Mouse (Mus musculus): ENCODE data around the gene Eif4b. TPM values are rescaled to one million over a fixed set of nuclear protein-coding genes. Genes with fewer than 3 reads are reported as not detected.

Eif4b gene
- total RNA-seq, 2 experiments from 2014 or later = 167 to 168 TPM

DNA sequence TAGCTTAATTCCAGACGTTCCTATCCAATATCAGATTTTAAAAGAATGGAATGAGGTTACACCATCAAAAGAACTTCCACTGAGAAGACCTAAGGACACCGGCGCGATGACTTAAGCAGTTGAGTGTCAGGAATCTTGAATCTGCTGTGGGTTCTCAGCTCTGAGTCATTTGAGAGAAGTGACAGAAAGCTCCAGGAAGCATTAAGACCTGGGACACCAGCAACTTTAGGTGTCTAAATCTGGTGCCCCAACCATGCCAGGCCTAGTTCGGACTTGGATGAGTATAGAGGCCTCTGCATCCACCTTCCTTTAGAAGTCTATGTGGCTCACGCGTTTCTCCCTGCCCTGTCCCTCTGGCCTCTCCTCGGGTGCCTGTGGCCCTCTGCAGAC lies 26.2 kb downstream of the Eif4b start:
- no peak for DNase-seq (ENCODE audit: low spot score in 2 of 2)
- intact Hi-C loops (cut with DNase I) = no loop called here

DNA sequence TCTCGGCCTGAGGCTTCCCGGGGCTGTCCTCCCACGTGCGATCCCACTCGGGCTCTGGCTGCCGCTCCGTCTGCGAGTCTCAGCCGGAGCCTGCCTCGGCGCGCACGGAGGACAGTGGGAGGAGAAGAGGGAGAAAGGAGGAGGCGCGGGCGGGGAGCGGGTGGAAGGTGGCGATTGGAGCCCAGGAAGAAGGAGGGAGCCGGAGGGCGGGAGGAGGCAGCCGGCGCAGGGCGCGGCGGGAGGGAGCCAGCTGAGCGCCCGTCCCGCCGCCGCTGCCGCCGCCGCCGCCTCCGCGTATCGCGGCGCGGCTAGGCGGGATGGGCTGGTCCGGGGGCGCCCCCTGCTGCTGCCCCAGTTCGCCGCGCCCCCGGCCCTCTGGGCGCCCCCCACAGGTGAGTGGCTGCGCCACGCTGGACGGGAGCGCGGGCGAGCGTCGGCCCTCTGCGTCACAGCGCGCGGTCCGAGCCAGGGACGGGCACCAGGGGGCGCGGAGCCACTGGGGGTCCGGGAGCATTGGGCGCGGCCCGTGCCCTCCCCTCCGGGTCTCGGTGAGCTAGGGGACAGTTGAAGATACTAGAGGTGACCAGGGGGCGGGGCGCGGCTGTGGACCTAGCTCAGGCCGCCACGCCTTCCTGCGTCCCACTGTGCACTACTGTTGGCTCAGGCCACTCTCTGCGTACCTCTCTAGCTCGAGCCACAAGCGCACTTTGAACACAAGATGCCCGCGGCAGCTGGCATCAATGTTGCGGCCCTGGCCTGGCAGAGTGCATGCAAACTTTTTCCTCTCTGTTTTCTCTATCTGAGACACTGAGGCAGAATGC lies 26.8 kb downstream of the Eif4b start, which contains the start of gene Tns2:
Gene Tns2 (plus strand): TSS at position 253 of the 821 bp plus-strand sequence.
- intact Hi-C loops (cut with DNase I) = no loop called here
- DNase-seq (ENCODE audit: low spot score in 2 of 2) = peak in 1 of 2 experiments; percentile 72

DNA sequence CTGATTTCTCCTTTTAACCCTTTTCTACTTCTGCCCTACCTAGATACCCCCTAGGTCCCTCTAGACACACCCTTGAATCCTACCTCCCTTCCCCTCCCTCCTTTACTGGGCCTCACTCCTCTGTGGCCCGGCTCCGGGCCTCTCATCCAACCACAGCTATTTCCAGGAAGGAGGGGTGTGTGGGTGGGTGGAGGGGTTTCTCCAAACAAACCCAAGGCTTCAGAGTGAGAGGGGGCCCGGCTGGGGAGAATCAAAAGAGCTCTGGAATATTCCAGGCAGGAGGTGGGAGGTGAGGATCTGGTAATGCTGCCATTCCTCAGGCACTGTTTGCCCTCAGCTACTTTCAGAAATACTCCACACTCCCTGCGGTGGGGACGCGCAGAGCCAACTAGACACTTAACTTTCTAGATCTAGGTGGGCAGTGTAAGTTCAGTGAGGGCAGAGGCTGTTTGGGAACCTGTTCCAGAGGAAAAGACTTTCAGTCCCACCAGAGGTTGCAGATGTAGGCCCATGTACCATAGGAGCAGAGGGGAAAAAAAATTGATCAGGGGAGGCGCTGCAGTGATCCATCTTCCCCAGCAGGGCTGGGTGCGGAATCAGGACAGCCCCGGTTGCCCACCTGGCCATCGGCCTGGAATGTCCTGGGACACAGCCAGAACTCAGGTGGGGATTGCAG lies 27.6 kb downstream of the Eif4b start:
- intact Hi-C loops (cut with DNase I) = no loop called here
- no peak for DNase-seq (ENCODE audit: low spot score in 2 of 2)

DNA sequence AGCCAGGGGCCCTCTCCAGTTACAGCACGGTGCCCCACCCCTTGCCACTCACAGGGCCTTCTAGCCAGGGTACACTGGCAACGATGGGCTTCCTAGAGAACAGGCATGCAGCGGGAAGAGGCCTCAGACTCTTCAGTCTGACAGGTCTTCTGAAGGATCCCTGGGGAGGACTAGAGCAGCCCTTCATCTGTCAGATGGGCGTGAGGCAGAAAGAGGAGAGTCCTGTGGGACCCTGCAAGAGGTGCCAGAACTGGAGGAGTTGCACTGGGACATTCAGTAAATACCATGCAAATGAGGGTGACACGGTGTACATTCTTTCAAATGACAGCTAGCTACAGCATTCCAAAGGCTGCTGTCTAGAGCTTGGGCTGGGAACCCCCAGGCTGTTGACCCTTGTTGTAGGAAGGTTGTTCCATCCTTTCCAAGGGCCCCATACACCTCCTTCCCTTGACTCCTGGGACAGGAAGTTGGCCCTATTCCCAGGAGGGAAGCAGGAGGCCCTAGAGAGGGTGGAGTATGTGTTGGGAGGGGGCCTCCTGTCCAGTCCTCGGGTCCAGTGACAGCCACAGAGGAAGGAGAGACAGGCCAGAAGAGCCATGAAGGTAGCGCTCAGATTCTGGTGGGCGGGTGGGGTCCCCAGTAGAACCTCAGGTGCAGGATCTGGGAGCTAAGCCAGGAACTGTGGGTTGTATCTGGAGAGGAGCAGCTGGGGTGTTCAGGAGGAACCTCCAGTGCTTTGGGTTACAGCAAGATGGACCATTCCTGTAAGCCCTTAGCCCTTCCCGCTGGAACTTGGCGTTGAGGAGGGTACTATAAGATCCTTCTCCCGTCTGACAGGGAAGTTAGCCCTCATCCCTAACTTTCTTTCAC lies 28.3 kb downstream of the Eif4b start:
- intact Hi-C loops (cut with DNase I) = no loop called here

DNA sequence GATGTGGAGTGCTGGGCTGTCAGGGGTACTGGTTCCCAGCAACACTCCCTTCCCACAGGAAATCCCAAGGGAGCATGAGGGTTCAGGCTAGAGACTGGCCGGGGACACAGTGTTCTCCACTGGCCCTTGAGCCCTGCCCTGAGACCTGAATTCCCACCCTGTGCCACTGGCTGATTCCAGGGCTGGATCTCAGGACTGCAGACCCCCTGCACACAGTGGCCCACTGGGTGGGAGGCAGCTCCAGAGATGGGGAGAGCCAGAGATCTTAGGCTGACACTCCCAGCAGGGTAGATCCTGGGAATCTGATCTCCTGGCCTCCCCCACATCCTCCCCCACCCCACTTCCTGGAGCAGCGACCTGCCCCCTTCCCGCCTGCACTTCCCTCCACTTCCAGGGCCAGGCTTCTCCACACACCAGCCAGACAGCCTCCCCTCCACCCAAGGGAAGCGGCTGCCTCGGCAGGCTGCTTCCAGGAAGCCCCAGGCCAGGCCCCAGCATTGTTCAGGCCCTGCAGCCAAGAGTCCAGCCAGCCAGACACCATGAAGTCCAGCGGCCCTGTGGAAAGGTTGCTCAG lies 29.1 kb downstream of the Eif4b start:
- DNase-seq (ENCODE audit: low spot score in 2 of 2) = no peak
- intact Hi-C loops (cut with DNase I) = no loop called here

More for the DNA sequence above, 28.3 kb downstream of the Eif4b start:
- DNase-seq (ENCODE audit: low spot score in 2 of 2) = no peak

DNA sequence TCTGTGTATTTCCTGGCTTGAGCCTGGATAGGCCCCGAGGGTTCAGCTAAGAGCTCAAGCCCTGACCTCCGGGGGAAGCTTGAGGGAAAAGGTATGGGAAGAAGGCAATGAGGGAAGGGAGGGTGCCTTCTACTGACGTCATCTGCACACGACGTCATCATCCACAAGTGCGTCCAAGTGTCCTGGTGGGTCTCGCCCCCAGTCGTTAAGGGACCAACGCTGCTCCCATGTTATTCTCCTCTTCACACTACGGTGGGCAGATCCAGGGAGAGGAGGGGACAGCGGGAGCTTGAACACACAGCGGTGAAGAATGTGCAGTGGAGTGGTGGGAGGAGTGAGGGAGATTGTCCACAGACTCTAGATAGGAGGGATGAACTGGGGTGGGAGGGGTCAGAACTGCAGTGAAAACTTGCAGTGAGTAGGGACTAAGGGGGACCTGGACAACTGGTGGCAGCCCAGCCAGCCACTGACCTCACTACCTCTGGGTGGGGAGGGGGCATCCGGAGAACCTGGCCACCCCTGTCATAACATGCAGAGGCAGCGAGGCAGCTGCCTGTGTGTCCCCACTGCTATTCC lies 29.9 kb downstream of the Eif4b start:
- intact Hi-C loops (cut with DNase I) = no loop called here
- DNase-seq (ENCODE audit: low spot score in 2 of 2) = no peak

DNA sequence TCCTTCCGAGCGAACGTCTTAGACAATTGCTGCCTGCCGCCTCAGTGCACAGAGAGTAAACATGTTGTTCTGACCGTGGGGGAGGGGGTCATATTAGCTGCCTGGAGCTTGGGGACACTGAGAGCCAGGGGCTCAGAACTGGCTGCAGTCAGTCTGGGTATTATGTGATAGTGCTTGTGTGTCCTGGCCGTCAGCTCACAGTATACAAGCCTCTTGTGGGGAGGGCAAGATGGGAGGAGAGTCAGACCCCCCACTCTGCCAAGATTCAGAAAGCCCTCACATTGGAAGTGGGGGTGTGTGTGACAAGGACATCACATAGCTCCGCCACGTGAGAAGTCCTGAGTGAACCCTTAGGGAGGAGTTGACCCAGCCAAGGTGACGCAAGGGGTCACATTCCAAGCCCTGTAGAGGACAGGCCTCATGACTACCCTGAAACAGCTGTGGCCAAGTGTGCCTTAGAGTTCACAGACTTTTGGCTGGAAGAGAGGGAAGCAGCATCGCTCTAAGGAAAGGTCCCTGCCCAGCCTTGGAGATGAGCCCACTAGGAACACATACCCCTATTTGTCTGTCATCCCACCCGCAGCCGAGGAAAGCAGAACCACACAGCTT lies 30.5 kb downstream of the Eif4b start:
- no peak for DNase-seq (ENCODE audit: low spot score in 2 of 2)
- intact Hi-C loops (cut with DNase I) = no loop called here

DNA sequence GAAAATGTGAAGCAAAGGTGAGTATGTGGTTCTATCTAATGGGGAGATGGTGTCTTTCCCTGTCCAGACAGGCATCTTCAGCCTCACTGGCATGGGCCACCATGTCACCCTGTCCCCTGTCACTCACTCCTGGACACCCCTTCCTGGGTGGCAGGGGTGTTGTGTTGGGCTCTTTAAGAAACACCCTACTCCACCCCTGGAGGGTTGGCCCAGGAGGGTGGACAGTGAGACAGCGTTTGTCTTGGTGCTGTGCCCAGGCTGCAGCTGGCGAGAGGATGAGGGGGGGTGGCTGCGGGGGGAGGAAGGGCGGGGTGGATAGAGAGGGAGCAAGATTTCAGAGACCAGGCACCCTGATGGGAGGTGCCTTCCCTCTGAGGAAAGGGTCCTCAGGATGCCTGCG lies 31.8 kb downstream of the Eif4b start:
- no peak for DNase-seq (ENCODE audit: low spot score in 2 of 2)
- intact Hi-C loops (cut with DNase I) = loop anchor here (5.0 kb wide), 2 partner anchors 42 to 117 kb away; no protein-coding TSS in a partner anchor

DNA sequence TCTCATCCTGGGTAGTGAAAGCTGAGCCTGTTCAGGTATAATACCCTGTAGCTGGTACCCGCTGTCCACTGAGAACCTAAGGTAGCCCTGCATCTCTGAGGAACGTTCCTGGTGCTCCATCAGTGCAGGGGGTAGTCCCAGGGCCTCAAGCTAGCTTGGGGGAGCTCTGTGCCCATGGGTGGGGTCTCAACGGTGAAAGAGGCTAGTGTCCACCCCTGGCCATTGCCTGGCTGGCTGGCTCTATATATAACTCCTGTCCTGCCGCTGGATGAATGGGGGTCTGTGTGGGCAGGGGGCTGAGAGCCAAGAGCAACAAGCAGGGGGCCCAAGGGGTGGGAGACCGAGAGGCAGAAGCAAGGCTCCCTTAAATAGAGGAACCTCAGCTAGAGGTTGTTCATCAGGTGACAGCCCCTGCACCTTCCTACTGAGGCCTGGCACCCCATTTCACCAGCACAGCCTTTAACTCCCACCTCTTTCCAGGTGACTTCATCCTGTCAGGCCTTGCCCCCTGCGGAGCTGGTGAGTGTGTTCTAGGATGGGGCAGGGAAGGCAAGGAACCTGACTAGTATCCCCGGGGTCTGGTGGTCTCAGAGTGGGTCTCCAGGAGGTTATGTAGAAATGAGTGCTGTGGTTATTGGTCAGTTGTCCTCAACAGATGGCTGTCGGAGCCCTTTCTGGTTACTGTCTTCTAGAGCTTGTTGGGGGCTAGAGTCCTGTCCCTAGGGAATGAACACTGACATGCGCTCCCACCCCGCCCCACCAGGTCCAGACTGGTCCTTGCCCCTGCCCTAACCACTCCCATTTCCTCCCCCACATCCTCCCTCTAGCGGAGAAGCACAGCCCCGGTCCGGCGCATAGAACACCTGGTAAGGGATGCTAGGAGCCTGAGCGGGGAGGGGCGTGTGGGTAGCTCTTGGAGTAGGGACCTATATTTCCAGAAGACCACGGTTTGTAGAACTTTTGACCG lies 32.5 kb downstream of the Eif4b start:
- no peak for DNase-seq (ENCODE audit: low spot score in 2 of 2)
- intact Hi-C loops (cut with DNase I) = loop anchor here (5.0 kb wide), 2 partner anchors 41 to 116 kb away; no protein-coding TSS in a partner anchor

DNA sequence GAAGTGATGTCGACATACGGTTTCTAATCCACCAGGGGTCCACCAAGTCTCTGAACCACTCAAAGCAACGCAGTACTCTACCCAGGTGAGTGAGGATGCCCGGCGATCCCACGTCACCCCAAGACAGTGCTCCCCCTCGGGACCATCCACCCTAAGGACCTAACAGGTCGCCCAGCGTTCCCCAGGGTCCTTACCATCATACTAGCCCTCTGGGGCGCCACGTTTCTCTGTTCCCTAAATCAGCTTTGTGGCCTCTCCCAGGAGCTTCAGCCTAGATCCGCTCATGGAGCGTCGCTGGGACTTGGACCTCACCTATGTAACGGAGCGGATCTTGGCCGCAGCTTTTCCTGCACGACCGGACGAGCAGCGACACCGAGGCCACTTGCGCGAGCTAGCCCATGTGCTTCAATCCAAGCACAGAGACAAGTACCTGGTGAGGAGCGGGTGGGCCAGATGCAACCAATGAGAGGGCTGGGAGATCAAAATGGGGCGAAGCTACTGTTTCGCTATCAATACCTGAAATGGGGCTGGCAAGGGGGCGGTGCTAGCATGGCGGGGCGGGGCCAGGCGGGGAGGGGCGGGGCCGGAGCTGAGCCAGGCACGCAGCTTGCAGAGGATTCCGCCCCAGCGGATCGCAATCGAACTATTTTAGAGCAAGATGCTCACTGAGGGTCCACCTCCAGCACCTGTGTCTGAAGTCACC lies 33.3 kb downstream of the Eif4b start:
- DNase-seq (ENCODE audit: low spot score in 2 of 2) = no peak
- intact Hi-C loops (cut with DNase I) = loop anchor here (5.0 kb wide), 2 partner anchors 40 to 115 kb away; no protein-coding TSS in a partner anchor

DNA sequence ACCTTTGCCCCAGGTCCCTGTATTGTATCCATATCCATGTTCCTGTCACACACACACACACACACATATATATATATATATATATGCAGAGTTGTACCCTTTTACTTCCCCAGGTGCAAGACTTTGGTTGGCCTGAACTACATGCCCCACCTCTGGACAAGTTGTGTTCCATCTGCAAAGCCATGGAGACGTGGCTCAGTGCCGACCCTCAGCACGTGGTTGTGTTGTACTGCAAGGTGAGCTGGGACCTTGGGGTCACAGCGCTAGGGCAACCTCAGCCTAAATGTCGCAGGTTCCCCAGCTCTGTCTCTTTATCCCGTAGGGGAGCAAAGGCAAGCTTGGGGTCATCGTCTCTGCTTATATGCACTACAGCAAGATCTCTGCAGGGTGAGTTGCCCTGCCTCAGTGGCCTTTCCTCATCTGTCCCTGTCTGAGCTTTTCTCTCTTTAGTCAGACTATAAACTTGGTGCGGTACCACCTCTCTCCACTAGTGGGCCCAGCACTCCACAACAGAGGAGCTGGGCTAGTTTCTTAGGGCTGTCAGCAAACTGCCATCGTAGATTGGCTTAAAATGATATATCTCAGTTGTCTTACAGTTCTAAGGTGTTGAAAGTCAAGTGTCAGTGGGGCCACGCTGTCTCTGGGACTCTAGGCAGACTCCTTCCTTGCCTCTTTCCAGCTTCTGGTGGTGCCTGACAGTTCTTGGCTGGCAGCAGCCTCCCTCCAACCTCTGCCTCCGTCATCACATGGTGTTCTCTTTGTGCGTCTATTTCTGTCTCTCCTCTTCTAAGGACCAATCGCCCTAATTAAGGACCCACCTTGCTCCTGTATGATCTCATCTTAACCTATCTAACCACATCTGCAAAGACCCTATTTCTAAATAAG lies 34.4 kb downstream of the Eif4b start:
- peak; percentile 75 to 81 for DNase-seq (ENCODE audit: low spot score in 2 of 2)
- intact Hi-C loops (cut with DNase I) = loop anchor here (2.0 to 5.0 kb wide), 3 partner anchors 27 to 114 kb away; no protein-coding TSS in a partner anchor

DNA sequence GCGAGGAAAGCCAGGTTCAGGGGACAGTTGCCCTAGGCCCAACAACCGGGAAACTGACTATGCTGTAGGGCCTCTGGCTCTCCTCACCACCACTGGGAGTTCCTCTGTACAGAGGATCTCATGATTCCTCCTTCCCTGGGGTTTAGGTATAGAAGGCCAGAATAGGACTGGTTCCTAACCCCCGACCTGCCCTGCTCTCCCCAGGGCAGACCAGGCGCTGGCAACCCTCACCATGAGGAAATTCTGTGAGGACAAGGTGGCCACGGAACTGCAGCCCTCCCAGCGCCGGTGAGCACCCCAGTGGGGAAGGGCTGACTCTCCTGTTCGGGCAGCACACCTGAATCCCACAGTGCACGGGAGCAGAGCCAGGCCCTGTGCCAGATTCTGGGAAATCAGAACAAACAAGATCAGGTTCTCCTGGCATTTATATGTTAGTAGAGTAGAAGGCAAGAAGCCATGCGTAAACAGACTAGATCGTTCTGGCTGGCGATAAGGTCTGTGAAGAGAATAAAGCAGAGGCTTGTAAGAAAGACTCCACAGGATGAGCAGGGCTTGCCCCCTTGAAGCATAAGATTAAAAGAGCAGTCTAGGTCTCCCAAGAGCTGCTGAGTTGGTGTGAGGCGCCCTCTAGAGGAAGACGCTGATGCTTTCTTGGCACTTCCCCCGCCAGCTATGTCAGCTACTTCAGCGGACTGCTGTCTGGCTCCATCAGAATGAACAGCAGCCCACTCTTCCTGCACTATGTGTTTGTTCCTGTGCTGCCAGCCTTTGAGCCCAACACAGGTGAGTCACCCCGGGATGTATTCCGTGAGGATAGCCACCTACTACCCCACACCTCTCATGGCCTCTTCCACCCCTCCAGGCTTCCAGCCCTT lies 35.3 kb downstream of the Eif4b start:
- intact Hi-C loops (cut with DNase I) = loop anchor here (2.0 to 5.0 kb wide), 3 partner anchors 26 to 113 kb away; no protein-coding TSS in a partner anchor
- peak; percentile 86 to 92 for DNase-seq (ENCODE audit: low spot score in 2 of 2)

DNA sequence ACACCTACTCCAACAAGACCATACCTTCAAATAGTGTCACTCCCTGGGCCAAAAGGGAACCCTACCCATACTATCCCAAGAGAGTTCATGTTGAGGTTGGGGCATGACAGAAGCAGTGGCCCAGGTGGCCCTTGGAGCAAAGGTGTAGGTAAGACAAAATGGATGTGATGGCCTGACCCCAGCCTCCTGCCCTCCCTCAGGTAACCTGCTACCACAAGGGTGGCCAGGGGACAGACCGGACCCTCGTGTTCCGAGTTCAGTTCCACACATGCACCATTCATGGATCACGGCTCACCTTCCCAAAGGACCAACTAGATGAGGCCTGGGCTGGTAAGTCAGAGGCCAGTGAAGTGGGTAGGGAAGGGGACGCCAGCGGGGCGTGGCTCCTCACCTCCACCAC lies 36.7 kb downstream of the Eif4b start:
- intact Hi-C loops (cut with DNase I) = no loop called here
- no peak for DNase-seq (ENCODE audit: low spot score in 2 of 2)

DNA sequence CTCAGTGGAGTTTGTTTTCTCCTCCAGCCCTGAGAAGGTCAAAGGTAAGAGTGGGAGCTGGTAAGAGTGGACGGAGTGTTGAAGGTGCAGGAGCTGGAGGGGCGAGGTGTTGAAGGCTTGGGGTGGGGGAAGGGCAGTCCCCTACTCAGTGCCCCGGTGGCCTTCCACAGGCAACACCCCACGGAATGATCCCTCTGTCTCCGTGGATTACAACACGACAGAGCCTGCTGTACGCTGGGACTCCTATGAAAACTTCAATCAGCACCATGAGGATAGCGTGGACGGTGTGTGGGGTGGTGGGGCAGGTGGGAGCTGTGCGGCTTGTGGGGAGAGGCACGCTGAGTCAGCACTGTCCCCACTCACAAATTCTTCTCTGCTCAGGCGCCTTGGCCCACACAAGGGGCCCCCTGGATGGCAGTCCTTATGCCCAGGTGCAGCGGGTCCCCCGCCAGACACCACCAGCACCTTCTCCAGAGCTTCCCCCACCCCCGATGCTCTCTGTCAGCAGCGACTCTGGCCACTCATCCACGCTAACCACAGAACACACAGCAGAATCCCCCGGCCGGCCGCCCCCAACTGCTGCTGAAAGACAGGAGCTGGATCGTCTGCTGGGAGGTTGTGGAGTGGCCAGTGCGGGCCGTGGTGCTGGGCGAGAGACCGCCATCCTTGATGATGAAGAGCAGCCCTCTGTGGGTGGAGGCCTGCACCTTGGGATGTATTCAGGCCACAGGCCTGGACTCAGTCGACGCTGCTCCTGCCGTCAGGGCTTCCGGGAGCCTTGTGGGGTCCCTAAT lies 37.3 kb downstream of the Eif4b start:
- intact Hi-C loops (cut with DNase I) = no loop called here
- no peak for DNase-seq (ENCODE audit: low spot score in 2 of 2)

Data from left cerebral cortex, postnatal 14 days (tissue).